Mouse (Mus musculus): Measurements from ENCODE around the gene Btg2. TPM values are rescaled to one million over a fixed set of nuclear protein-coding genes. Genes with fewer than 3 reads are reported as not detected.
A peak's percentile ranks its signal among the peaks of the same experiment; 100 is the strongest.

Gene Btg2
- total RNA-seq, 1 experiment from 2014 or later, result 87.7 TPM

DNA sequence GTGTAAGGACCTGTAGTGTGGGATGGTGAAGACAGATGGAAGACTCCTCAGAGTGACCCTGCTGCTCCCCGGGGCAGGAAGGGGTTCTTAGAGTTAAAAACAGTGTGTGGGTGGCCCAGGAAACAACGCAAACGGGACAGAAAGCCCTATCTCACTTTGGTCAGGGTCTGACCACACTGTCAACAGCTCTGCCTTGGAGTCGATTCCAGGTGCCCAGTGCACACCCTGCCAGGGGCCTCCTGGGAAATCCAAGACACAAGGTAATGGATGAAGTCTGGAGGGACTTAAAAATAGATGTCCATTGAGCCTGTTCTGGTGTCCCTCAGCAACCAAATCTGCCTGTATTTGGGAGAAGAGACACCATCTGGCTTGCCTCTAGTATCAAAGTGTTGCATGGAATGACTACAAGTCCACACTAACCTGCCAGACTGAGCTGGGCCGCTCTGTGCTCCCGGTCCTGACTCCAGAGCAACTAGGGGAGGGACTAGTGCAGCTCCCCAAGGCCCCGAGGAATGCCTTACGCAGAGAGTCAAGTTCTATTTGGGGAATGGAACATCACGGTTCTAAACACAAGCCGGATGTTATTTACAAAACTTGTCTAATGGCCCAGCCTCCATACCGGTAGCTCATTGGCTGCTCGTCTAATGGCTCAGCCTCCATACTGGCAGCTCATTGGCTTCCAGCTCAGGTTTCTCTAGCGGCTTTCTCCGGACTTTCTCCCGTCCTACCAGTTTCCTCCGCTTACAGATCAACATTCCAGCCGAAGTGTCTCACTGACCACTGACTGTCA lies 20.0 kb upstream of the Btg2 start:
- ATAC-seq (replicated peaks; ENCODE audit: low read depth, poor library complexity, severe bottlenecking), result peak; percentile 86

DNA sequence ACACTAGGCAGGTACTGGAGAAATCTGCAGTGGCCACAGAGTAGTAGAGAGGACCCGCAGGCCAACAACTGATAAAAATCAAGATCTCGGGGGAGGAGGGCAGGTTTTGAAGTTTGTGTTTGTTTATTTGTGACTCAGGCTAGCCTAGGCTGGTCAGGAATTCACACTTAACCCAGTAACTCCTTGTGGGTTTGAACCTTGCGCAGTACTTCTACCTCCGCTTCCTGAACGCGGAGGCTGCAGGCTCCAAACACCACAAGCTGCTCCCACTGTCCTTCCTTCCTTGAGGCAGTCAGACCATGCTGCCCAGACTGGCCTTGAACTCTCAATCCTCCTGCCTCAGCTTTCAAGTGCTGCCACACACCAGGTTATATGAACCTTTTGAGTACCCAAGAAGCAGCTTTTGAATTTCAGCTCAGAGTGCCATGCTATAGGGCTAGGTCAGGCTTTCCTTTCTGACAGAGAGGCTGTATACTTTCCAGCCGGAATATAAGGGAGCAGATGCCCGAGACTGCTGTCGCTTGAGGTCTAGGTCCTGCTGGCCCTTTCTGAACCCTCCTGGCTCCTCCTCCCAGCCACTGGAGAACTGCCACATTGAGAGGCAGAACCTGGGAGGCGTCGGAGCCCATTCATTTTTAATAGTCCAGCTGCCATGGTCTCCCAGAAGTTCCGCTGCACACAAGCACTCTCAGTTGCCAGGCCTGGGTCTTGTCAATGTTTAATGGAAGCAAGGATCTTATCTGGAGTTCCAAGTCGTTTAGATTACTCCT lies 19.2 kb upstream of the Btg2 start:
- no peak for ATAC-seq (replicated peaks; ENCODE audit: low read depth, poor library complexity, severe bottlenecking)

DNA sequence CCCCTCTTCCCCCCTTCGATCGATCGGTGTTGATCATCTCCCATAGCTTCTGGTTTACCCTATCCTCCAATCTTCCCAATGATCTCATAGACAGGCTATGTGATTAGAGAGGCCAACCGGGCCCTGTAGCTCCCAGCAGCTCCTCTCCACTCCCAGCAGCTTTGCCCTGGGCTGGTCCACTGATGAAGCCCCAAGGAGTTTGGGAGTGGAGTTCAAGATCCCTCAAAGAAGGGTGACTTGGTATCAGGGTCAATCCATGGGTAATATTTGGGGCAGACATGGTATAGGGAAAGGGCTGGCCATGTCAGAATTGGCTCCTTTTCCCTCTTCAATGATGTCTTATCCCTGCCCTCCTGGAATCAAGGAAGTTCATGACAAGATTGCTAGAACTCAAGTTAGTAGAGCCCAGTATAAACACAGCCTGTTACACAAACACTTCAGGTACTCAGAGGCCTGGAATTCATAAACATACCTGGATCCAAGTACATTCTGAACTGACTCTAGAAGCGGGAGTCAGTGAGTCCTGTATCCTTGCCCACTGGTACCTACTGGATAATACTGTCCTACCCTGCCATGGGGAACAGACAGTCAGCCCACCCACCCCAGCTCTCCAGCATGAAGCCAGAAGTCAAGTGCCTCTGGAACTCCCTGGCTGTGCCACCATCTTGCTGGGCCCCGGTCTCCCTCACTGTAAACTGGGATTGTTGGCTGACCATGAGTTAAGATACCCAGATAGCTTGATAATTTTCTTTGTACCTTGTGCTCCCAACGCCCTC lies 18.3 kb upstream of the Btg2 start:
- ATAC-seq (replicated peaks; ENCODE audit: low read depth, poor library complexity, severe bottlenecking), result no peak

DNA sequence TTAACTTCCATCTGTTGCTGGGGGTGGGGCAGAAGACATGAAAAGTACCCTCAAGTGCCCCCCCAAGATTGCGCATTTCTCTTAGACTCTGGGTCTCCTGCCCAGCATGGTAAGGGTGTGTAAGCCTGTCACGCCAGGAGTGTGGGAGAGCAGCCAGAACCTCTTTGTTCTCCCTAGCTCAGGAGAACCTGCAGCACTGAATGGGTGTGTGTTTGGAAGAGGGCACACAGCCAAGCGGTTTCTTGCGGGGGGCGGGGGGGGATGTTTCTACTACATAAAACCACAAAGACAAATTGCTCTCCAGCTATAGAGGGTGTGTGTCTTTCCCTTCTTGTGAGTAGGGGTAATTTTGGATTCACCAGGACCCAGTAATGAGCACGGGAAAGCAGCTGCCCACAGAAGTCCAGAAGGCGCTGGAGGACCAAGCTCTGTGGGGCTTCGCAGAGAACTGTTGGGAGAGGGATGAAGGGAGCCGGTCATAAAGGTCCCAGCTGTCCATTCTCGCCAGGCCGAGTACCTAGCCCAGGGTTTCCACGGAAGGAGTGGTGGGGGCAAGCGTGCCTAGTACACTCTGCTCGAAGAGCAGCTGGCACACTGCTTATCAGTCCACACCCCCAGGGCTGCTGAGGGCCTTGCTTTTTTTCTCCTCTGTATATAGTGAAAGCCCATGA lies 17.5 kb upstream of the Btg2 start:
- ATAC-seq (replicated peaks; ENCODE audit: low read depth, poor library complexity, severe bottlenecking), result no peak

DNA sequence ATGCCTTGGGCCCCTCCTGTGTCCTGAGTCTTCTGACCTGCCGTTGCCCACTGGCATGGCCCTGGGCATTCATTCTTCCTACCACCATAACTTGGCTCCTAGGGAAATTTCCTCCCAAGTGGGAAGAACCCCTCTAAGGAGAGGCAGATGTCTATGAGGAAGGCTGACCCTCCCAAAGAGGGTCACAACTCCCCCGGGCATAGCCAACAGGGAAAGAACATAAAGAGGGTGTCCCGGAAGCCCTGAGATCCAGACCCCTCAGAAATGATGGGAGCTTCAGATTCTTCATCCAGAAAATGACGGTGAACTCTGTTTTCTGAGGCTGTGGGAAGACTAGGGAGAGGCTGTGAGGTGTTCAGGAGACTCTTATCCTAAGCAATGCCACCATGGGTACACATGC lies 16.8 kb upstream of the Btg2 start:
- ATAC-seq (replicated peaks; ENCODE audit: low read depth, poor library complexity, severe bottlenecking), result no peak

DNA sequence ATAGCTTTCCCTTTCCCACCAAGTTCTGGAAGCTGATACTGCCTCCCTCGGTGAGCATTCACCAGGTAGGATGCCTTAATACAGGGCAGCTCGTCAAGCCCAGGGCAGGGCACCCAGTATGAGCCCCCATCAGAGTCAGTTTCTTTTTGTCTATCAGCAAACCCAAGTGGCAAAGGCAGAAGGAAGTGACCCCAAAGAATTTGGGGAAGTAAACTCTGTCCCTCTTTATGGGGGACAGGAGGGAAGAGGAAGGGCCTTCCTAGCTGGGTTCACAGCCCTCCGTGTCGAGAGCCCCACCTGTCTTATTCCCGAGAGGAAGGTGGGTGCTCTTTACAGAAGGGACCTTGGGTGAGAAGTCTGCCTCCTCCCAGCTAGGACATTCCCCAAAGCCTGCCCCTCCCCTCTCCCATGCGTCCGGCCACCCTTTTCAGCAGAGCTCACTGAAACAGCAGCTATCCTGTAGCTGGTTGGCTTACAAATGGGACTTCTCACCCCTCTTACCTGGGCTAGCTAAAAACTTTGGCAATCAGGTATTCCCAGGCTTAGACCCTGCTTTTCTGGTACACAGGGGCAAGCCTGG lies 16.2 kb upstream of the Btg2 start:
- ATAC-seq (replicated peaks; ENCODE audit: low read depth, poor library complexity, severe bottlenecking), result 0 out of 2 replicates have a peak, but pooled peaks have one; percentile 7

DNA sequence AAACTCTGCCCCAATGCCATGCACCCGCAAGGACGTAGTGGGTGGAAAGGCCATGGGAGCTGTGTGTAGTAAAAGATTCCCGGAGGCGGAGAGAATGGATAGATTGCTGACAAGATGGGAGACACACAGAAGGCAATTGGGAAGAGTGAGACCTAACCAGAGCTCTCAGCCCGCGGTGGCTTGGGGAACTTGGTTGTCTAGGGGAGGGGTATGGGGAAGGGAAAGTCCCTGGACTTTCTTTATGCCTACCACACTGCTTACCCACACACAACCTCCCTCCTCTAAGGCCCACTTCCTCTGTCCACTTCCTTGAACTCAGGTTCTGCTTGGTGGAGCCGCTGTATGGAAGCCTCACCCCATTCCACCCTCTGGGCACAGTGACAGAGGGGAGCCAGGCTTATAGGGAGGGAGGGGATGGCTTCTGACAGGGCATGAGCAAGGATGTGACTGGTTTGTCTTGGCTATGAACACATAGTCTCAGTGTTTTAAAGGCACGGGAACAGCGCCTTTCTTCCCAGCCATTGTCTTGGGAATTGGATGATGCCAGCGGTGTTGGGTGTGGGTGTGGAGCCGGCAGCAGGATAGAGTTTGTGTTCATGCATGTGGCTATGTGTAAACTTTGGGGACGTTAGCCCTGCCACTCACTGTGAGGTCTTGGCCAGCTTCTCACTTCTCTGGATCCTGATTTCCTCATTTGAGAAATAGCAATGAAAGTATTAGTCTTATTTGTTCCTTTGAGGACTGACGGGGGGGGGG lies 15.0 kb upstream of the Btg2 start:
- ATAC-seq (replicated peaks; ENCODE audit: low read depth, poor library complexity, severe bottlenecking), result peak; percentile 52

DNA sequence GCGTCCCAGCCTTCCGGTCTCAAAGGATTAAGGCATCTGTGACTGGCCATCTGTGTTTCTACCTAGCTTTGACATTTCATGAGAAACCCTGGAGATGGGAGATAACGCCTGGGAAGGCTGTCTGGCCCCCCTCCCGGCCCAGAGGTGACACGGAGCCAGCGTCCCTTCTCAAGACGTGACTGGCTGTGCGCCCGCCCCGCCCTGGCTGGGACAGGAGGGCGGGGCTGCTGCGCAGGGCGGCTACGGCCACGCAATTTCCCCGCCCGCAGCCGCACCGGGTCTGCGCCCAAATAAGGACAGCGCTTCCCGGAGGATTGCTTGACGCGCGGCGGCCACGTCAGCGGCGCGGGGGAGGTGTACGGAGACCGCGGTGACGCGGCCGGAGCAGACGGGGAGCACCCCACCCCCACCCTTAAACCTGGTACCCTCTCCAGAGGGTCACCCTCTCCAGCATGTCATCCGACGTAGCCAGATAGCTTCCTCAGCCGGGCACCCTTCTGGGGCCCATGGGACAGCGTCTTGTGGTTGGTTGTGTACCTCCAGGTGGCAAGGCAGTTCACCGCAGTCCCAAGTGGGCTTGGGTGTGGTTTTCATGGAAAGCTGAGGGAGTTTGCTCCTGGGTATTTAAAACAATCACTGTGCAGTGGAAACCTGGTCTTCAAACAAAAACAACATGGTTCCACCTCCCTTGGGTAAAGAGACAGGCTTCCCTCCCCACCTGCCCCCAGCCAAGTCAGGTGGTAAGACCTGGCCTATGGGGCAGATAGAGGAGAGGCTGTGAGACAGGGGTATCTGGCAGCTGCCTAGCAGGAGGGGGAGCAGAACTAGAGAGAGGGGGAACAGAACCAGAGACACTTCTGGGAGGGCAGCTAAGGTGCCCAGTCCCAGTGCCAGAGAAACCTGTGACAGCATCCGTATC lies 14.2 kb upstream of the Btg2 start:
- peak; percentile 64 for ATAC-seq (replicated peaks; ENCODE audit: low read depth, poor library complexity, severe bottlenecking)

DNA sequence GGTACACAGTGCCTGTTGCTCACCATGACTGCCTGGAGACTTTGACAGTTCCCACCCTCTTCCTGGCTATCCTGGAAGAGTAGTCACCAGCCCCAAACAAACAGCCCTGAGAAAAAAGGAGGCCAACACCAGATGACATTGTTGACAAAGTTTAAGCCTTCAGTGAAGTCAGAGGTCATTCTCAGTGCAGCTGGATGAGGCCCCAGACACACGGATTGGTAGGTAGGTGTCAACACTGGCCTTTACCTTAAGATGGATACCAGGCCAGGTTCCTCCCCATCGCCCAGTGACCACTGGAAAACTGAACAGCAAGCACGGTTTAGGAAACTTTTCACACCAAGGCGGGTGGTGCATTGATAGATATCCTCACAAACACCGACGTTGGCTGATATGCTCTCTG lies 13.4 kb upstream of the Btg2 start:
- ATAC-seq (replicated peaks; ENCODE audit: low read depth, poor library complexity, severe bottlenecking), result no peak

DNA sequence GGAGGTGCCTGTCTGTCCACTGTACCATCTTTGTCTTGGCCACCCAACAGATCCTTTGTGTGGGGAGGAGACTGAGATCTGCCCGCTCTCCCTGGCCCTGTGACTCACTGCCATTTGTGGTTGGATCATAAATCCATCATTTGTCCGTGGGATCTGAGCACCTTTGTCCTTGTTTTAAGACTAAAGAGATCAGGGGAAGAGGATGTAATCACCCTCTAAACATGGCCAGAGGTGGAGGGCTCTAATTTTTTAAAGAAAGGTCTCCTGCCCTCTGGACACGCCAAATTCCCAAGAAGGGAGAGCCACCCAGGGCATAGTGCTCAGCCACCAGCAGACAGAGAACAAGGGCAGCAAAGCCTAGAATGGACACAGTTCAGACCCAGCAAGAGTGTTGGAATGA lies 12.9 kb upstream of the Btg2 start:
- ATAC-seq (replicated peaks; ENCODE audit: low read depth, poor library complexity, severe bottlenecking), result no peak

DNA sequence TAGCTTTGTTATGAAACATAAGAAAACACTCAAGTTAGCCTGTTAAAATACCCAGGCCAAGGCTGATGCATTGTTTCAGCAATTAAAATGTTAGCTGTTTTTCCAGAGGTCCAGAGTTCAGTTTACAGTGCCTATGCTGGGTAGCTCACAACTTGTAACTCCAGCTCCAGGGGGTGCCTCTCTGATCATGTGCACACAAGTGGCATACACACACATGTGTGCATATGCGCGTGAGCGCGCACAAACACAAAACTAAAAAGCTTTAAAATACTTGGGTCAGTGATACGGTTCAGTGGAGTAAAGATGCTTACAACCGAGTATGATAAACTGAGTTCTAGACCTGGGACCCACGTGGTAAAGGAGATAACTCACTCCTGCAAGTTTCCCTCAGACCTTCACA lies 10.2 kb upstream of the Btg2 start:
- no peak for ATAC-seq (replicated peaks; ENCODE audit: low read depth, poor library complexity, severe bottlenecking)

DNA sequence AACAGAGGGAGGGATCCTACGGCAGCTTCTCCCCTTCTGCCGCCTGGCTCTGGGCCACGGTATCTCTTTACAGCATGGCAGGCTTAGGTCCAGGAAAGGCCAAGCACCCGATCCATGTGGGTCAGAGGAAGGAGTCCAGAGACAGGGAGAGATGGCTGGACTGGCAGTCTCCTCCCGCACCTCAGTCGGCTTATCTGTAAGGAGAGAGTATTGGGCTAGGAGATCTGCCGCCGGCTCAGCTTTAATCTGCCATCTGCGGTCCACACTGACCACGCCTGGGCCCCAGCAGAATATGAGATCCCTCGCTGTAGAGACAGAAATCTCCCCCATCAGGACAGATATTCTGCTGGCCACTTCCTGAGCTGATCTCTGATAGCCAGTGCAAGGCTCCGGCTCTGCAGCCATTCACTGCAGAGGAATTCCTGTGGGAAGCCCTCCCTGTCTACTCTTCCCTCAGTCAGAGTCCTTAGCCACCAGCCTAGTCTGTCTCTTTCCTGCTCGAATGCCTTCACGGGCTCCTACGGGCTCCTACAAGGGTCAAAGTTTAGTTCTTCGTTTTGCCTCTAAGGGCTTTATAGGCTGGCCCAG lies 8.0 kb upstream of the Btg2 start:
- ATAC-seq (replicated peaks; ENCODE audit: low read depth, poor library complexity, severe bottlenecking), result no peak

DNA sequence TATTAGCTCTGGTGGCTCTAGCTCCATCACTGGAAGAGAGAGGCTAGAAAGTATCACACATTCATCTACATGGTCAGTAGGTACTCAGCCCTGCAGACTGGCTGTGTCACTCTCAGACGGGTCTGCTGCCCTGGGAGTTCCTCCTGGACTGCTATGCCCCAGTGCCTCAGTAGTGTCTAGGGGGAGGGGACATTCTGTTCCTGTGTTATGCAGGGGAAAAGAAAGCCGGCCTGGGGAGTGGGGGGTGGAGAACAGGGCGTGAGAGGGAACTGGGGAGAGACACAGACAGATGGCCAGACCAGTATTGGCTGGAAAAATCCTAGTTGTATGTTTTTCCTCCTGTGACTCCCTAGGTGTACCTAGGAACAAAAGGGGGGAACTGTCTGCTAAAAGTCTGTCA lies 7.1 kb upstream of the Btg2 start:
- ATAC-seq (replicated peaks; ENCODE audit: low read depth, poor library complexity, severe bottlenecking), result no peak

DNA sequence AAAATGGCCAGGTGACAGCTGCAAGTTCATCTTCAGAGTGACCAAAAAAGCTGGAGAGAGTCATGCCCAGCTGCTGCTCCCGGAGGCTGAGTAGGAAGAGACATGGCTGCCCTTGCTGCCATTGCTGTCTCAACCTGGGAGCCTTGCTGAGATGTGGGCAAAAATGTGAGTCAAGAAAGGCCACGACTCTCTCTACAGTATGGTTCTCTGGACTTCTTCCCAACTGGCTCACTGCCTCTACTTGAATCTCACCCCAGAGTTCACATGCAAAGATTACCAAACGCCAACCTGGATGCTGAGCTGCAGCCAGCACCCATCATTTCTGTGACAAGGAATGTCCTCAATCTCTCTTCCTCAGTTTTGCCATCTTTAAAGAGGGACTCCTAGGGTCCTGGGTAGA lies 5.2 kb upstream of the Btg2 start:
- no peak for ATAC-seq (replicated peaks; ENCODE audit: low read depth, poor library complexity, severe bottlenecking)

DNA sequence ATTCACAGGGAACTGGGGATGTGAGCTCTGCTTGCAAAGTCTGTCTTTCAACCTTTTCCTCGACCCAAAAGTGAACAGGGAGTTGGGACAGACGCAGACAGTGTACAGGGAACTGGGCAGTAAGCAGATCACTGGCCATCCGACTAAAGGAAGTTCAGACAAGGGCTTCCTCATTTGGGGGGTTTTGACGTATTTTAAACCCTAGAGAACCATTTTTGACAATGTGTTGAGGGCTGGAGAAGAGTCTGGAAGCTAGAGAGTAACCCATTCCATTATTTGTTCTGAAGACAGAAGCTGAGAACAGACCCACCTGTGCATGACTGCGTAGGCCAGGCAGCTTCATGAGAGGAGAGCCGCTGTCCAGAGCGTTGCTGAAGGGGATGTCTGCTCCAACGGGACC lies 4.8 kb upstream of the Btg2 start:
- ATAC-seq (replicated peaks; ENCODE audit: low read depth, poor library complexity, severe bottlenecking), result no peak

DNA sequence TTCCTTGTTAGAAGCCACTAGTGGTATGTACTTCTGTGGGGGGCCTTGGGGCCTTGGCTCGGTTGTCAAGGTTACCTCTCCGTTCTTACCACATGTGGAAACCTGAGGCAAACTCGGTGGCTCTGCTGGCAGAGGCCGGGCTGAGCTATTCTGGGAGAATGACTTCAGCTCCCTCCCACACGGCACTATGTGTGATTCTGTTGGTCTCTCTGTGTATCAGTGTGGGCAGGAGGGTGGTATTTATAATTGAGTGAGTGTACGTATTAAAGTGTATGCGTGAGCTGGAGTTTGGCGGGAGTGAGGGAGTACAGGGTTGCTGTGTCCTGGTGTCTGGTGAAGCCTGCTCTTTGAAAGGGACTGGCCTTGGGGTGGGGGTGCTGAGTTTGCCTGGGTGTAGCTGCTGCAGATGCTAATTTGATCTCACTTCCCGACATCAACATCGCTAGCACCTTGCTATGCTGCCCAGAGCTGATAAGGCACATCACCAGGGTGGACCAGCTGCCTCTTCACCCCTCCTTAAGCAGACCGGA lies 4.1 kb upstream of the Btg2 start:
- ATAC-seq (replicated peaks; ENCODE audit: low read depth, poor library complexity, severe bottlenecking), result peak; percentile 19

DNA sequence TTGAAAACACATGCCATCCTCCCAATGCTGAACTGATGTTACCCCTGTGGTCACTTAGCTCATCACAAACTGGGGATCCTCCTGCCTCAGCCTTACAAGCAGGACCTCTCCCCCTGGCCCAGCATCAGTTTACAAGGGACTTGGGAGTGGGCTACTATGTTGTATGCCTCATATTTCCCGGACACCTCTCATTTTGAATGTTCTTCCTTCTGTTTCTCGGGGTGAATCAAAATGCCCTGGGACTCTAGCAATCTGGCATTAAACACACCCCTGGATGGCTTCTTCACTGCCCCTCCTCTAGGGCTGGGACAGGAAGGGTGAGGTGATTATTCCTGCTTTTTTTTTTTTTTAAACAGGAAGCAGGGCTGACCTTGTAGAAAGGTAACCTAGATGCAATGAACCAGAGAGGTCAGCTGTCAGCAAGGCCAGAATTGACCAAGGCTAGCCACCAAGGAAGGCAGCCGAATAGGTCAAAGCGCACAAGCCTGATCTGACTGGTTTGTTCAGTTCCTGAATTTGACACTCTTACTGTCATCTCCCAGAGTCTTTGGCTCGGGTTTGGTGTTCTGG lies 2.0 kb upstream of the Btg2 start:
- no peak for ATAC-seq (replicated peaks; ENCODE audit: low read depth, poor library complexity, severe bottlenecking)

Data from common myeloid progenitor, adult 5-6 weeks (primary cell).